Mouse (Mus musculus) brain, embryonic 18.5 days (tissue): ENCODE results near the gene Arhgap45.

ENCODE experiments used
- DNase-seq: peaks from one replicate; pipeline ENCODE4 v3.0.0-alpha.2; 2012; ENCODE audit warnings: low read depth, low spot score

The Arhgap45 gene

GRCm38 (mm10) chr10:80055891-80056290, 39.4 kb downstream of the Arhgap45 start:
- DNase-seq = no peak

DNA sequence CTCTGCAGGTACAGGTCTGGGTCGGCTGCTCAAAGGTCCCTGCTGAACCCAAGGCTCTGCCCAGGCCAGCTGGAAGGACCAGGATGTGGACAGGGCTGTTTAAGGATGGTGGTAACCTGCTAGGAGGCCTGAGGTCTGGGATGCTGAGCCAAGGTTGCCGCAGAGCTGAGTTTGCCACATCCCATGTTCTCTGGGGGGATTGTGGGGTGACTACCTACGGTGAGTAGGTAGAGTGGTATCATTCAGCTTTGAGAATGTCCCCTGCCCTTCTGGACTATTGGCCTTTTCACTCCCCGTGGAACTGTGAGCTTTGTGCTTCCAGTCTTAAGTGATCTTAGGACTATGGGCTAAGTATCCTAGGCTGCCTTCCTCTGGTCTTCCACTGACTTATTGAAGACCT, 40.1 kb downstream of the Arhgap45 start:
- DNase-seq = no peak

DNA sequence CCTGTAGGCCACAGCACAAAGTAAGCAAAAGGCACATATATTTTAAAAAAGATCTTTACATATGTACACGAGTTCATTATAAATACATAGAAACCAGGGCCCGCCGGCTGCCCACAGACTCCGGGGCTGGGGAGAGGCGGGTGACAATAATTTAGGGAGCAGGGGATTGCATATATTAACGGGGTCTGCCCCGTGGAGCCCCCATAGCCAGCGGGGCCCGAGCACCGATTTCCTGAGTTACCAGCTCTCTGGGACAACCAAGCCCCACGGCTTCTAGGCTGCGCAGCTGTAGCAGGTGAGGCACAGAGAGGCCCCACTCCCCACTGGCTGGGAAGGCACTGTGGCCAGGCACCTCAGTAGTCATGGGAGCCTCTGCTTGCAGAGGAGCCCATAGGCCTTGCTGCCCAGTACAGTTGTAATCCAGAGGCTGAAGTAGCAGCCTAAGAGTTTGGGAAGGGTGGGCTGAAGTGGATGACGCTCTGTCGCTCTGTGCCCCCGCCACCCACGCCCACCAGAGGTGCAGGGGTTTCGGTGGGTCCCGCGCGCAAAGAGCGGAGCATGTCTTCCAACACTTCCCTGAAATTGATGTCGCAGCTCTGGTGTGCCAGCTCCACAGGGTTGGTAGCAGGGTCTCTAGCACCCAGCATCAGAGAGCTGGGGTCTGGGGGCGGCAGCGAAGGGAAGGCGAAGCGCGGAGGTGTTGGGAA, 40.7 kb downstream of the Arhgap45 start:
- no peak for DNase-seq

GRCm38 (mm10) chr10:80057683-80058326, 41.4 kb downstream of the Arhgap45 start:
- DNase-seq = no peak

DNA sequence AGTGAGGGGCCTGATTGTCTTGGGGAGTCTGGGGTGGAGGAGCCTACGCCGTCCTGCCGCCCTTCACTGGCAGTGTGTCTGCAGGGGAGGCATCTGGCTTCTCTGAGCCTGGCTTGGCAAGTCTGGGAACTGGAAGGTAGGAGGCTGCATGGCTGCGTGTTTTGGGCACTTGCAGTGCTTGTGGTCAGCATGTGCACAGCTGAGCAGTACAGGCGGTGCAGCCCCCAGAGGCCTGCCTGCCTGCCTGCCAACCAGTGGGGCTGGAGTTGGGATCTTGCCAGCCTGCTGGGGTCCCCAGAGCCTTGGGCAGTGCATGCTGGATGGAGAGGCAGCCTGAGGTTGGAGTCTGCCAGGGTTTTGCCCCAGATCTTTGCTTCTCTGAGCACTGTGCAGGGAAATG, 46.7 kb downstream of the Arhgap45 start:
- no peak for DNase-seq

DNA sequence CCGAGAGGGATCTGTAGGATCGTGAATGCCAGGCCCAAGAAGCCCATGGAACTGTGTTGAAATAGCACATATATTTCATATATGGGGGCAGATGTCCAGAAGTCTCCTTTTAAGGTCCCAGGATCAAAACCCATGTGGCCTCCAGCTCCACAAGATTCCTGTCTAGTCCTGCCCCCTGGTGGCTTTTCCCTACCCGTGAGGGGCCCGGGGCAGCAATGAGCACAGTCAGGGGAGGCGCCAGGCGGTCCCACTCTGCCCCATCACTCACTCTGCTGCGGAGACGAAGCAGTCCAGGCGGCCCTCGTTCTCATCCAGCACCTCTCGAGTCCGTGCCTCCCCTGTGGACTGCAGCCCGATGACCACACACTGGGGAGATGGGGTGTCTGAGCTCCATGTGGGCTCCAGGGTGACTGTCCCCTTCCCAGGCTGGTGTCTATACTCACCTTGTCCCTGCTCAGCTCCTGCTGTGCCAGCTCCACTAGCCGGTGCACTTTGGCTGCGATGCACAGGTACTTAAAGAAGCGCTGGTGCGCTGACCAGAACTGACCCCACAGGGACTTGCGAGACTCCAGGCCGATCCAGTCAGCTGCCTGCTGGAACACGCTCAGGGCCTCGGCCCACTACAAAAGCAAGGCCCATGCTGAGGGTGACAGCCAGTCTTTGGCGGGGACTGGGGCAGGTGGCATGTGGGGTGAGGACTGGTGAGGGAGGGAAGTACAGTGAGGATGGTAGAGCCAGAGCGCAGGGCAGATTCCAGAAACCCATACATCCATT, 47.6 kb downstream of the Arhgap45 start:
- no peak for DNase-seq

GRCm38 (mm10) chr10:80069251-80069650, 52.8 kb downstream of the Arhgap45 start:
- no peak for DNase-seq

DNA sequence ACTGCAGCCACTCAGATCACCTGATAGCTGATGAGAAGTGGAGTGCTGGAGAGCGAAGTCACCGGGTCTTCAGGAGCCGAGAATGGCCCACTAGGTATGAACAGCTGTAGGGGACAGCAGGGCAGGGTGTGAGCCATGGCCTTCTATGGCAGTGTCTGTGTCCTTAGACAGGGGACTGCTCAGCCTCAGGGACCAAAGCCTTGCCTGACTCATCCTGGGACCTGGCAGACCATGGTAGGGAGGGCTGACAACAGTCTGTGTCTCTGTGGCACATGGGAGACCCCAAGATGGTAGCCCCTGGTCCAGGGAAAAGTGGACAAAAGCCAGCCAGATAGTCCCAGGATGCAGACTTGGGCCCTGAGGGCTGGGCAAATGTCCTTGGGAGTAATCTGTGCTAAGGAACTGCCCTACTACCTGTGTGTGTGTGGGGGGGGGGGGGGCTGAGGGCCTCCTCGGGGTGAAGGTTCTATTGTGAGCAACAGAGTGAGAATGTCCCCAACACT, 53.5 kb downstream of the Arhgap45 start:
- DNase-seq = no peak

DNA sequence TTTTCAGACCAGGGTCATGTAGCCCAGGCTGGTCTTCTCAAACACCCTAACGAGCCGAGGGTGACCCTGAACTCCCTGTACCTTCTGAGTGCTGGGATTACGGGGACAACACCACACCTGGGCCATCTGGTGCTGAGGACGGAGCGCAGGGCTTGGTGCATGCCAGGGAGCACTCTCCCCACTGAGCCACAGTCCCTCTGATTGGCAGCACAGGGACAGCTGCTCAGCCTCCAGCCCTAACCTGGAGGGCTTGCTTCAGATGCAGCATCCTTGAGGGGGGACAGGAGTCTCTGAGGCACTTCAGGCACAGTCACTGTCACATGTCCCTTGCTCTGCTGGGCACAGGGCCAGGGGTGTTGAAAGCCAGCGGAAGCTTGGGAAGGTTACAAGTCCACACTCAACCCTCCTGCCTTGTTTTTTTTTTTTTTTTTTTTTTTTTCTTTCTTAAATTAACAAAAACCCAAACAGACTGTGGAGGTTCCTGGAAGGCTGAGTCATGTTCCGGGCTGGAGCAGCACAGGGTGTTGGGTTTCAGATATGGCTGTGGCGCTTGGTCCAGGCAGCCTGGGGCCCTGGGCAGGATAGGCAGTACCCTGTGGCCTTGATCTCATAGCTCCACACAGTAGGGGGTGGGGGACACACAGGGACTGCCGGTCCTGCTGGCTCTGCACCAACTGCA, 54.5 kb downstream of the Arhgap45 start:
- no peak for DNase-seq

DNA sequence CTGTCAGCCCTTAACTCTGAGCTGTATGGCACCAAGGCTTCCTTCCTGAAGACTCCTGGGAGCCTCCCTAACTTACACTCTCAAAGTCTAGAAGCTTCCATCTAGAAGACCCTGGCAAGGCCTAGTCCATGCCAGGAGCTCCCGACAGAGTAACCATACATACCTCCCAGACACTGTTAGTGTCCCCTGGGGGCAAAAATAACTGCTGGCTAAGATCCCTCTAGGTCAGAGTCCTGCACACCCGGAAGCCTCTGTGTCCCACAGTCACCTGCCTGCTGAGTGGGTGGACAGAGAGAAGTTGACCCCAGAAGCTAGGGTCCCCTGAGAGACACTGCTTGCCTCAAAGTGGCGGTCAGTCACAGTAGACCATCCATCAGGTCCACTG, 55.1 kb downstream of the Arhgap45 start:
- no peak for DNase-seq

GRCm38 (mm10) chr10:80072623-80073489, 56.4 kb downstream of the Arhgap45 start:
- no peak for DNase-seq

- DNase-seq = no peak
These were observed 58.6 kb downstream of the Arhgap45 start for GRCm38 (mm10) chr10:80074813-80075601.

GRCm38 (mm10) chr10:80075924-80076323, 59.5 kb downstream of the Arhgap45 start:
- no peak for DNase-seq

- no peak for DNase-seq
These were observed 59.9 kb downstream of the Arhgap45 start for GRCm38 (mm10) chr10:80076386-80076785.

DNA sequence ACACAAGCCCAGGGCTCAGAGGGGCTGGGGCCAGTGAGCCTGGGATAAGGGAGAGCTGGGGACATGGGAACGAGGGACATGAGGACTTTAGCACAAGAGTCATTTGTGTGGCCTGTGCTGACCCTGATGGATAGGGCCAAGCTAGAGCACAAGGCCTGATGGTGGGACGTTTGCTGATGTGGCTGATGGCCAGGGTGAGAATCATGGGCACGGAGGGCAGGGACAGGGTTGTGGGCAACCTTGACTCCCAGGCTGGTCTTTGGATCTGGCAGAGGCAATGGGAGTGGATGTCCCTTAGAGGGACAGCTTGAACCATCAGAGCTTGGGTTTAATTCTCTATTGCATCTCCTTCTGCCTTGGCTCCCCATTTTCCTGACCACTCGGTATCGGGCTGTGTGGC, 60.9 kb downstream of the Arhgap45 start:
- DNase-seq = no peak

DNA sequence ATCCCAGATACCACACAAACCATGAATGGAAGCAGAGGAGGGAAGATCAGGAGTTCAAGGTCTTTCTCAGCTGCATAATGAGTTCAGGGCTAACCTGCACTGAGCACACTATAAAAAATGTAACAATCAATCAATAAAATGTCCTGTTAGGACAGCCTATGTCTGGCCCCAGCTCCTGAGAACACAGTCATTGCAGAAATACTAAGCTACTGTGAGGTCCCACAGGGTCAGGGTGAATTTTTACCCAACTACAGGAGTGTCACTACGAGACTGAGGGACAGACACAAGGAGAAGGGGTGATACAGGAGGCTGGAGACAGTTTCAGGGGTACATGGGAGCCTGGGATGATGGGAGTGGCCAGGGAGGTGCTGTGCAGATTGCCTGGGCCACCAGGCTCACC, 61.9 kb downstream of the Arhgap45 start:
- no peak for DNase-seq

DNA sequence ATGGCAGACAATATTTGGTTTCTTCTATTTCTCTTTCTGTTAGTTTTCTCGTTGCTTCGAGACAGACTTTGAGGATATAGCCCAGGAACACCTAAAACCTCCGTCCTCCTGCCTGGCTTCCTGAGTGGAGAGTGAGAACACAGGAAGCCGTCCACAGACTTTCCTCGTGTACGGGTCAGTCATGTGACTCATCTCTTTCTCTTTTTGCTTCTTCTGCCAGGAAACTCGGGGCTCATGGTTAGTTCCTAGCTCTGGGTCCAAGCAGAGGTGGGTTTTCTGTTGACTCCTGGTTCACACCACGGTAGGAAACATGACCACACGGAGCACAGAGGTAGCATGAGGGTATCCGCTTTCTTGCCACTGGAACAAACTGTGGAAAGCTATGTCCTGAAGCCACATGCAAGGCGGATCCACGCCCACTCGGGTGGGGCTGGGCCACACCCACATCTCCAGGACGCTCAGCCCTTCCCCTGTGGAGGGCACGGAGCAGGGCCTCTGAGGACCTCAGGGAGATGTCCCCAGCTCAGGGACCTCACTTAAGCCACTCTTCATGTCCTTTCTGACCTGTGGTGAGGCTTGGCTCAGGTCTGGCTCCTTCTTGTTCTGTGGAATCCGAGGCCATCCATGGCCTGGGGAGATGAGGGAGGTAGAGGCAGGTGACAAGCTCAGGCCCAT, 64.1 kb downstream of the Arhgap45 start:
- DNase-seq = no peak
